Mouse (Mus musculus): ENCODE data around the gene Aurkb. TPM values are rescaled to one million over a fixed set of nuclear protein-coding genes. Genes with fewer than 3 reads are reported as not detected.
"Not testable (repeated sequence)": the region's sequence is repeated elsewhere in the genome, so short reads cannot be mapped to it uniquely, and the experiment has no call there.

The Aurkb gene
- 1 to 10 TPM in 1 of 2 experiments, under 1 TPM in 1; 0.67 to 1.5 TPM for total RNA-seq (2021)
- long read RNA-seq, experiment 1, partial matches to known transcripts, result 0 of 2 reads
- long read RNA-seq, experiment 1, other reads (novel, unspliced or antisense), result 0 of 2 reads
- long read RNA-seq, experiment 2, partial matches to known transcripts, result 0 of 1 reads
- long read RNA-seq, experiment 2, other reads (novel, unspliced or antisense), result 0 of 1 reads

DNA sequence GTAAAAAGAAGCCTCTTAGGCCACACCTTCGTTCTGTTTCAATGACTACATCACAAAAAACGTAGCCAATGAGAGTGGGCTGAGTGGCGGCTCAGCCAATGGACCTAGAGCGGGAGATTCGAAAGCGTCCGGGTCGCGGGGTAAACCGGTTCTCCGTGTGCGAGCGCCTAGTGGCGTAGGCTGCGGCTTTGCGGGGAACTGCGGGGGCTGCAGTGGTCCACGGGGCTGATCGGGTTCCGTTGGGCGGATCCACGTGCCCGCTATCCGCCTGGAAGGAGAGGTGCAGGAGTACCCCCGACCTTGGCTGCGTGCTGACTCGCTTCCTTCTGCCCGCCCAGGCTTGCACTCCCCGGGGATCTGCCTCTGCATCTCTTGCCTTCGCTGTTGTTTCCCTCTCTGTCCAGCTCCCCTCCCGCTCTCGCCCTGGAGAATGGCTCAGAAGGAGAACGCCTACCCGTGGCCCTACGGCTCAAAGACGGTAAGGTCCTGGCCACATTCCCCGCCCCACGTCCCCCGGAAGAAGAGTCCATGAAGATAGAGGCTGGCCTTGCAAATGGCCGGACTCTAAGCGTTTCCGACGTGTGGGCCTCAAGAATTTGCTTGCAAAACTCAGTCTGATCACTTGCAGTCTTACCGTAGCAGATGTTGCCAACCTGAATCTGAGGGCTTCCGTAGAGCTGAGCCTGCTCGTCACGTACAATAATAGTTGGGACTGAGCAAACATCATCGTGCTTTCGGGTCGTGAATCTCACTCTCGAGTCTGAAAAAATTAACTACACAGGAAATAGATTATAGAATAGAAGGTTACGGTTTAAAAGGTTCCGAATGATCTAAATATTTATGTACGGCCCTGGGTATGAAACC is at the start of gene Aurkb:
TSS of gene Aurkb (plus strand) at position 117 of the 864 bp plus-strand sequence.
- DNase-seq, result peak; percentile 87 to 89

- DNase-seq, result no peak
These were observed 48.4 kb upstream of the Aurkb start for GRCm38 (mm10) chr11:68997080-68997479.

DNA sequence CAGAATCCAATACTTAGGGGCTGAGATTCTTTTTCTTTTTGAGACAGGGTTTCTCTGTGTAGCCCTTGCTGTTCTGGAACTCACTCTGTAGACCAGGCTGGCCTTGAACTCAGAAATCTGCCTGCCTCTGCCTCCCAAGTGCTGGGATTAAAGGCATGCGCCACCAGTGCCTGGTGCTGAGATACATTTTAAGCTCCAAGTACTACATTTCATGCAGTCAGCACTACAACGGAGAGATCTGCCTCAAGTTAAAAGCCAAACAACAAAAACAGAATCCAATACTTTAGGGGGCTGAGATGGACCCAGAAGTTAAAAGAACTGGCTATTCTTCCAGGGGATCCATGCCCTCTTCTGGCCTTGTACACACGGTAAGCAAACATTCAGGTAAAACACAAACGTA is 42.7 kb upstream of the Aurkb start:
- not testable (repeated sequence) for DNase-seq

DNA sequence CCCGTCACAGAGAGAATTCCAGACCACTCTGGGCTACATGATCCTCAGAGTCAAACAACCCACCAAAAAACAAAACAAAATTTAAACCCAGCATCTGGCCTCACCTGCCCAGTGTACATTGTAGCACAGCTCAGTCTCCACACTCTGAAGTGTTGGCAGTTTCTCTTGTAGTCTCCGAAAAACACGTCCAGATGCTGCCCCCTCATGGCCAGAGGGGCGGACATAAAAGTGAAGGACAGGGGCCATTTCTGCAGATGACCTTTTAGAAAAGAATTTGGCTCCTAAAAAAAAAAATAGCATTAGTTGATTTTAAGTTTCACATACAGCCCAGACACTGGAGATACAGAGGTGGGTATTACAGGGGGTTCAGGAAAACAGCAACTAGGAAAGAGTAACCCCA is 41.9 kb upstream of the Aurkb start:
- DNase-seq, result peak; percentile 34 to 44

- no peak for DNase-seq
These were observed 40.3 kb upstream of the Aurkb start for GRCm38 (mm10) chr11:69005193-69005592.

DNA sequence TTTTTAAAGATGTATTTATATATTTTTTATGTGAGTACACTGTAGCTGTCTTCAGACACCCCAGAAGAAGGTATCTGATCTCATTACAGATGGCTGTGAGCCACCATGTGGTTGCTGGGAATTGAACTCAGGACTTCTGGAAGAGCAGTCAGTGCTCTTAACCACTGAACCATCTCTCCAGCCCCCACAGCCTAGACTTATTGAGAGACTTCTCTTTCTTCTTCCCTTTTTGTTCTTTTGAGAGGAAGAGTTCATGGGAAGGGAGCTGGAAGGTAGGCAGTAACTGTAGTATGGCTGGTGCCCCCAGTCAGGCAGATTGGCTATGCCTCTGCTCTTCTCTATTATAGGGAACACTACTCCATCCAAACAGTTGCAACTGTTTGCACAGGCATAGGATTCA is 38.9 kb upstream of the Aurkb start:
- DNase-seq, result not testable (repeated sequence)

DNA sequence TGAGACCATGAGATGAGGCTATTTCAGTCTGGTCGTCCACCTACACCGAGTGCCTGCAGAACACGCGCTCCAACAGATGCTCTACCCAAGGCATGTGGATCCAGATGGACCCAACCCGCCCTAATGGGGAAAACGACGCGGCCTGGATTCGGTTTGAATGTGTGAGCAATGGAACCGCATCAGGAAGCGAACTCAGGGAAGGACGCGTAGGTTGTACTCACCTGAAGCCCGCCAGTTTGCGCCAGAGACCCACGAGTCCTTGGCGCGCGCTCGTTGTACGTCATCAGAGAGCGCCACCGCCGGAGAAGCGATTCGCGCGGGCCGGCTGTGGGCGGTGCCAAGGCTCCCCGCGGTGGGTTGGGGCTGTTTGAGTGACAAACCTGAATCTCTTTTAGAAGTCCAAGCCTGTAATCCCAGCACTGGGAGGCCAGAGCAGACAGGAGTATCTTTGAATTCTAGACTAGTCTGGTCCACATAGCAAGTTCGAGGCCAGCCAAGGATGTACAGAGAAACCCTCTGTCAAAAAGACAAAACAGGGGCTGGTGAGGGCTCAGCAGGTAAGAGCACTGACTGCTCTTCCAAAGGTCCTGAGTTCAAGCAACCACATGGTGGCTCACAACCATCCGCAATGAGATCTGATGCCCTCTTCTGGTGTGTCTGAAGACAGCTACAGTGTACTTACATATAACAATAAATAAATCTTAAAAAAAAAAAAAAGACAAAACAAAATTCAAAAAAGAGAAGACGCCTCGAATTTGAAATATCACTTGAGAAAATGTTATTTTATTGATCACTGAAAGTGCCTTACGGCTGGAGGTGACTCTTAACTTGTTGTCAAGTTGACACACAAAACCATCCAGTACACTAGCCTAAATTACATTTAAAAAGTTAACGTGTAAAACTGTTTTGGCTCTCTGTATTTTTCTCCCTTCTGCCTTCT is 37.0 kb upstream of the Aurkb start, which contains the start of gene Pfas:
TSS of gene Pfas (minus strand) at position 279 of the 940 bp plus-strand sequence.
- DNase-seq, result peak; percentile 87 to 91

- DNase-seq, result no peak
These were observed 35.9 kb upstream of the Aurkb start for GRCm38 (mm10) chr11:69009508-69009907.

DNA sequence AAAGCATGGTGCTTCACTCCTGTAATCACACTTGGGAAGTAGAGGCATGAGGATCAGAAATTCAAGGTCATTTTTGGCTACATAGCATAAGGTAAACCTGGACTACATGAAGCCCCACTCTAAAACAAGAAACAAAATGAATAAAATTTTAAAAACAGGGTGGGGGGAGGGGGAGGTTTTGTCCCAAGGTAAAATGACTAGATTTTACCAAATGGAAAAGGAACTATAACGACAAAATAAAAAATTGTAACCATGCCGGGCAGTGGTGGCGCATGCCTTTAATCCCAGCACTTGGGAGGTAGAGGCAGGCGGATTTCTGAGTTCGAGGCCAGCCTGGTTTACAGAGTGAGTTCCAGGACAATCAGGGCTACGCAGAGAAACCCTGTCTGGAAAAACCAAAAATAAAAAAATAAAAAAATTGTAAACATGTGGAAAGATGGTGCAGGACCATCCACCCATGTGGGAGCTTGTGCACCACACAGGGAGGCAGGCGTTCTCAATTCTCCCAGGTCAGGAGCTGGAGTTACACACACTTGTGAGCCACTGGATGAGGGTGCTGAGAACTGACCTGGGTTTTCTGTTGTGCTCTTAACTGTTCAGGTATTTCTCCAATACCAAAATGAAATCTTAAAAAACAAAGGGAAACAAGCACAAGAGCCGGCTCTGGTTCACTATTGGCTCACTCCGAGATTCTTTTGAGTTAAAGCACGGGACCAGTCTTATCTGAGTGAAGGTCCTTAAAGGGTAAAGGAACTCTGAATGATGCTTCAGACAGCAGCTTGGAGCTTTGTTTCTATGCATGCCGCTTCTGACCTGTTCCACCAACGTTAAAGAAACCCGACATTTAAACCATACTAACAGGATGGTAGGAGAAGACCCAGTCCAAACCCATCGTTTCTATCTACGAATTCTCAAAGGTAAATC is 34.8 kb upstream of the Aurkb start:
- DNase-seq, result no peak

- DNase-seq, result not testable (repeated sequence)
These were observed 34.0 kb upstream of the Aurkb start for GRCm38 (mm10) chr11:69011445-69011844.

- peak; percentile 94 to 96 for DNase-seq
These were observed 33.3 kb upstream of the Aurkb start for GRCm38 (mm10) chr11:69012071-69012601.

- DNase-seq, result peak; percentile 94
These were observed 29.6 kb upstream of the Aurkb start, which contains the start of gene Ctc1 for GRCm38 (mm10) chr11:69015644-69016441. TSS of gene Ctc1 (plus strand) at chr11:69015911.

DNA sequence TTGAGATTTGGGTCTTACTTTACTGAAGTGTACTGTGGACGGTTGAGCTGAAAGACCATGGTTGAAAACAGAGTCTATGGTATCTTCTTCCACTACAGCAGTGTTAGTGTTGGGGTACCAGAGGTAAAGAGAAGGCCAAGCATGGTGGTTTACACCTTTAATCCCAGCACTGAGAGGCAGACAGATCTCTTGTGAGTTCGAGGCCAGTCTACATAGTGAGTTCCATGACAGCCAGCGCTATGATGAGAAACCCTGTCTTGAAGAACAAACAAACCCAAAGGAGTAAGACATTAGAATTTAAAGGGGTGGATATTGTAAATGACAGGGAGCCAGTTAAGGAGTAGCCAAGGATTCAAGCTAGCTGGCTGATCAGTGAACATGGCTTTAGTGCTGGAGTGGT is 28.7 kb upstream of the Aurkb start:
- no peak for DNase-seq

- DNase-seq, result no peak
These were observed 24.8 kb upstream of the Aurkb start for GRCm38 (mm10) chr11:69020691-69021090.

- no peak for DNase-seq
These were observed 18.9 kb upstream of the Aurkb start for GRCm38 (mm10) chr11:69026562-69026961.

- DNase-seq, result no peak
These were observed 16.6 kb upstream of the Aurkb start for GRCm38 (mm10) chr11:69028805-69029204.

GRCm38 (mm10) chr11:69033552-69033951 is 11.9 kb upstream of the Aurkb start:
- peak in 1 of 2 experiments; percentile 25 for DNase-seq

- DNase-seq, result no peak
These were observed 10.9 kb upstream of the Aurkb start for GRCm38 (mm10) chr11:69034585-69034984.

DNA sequence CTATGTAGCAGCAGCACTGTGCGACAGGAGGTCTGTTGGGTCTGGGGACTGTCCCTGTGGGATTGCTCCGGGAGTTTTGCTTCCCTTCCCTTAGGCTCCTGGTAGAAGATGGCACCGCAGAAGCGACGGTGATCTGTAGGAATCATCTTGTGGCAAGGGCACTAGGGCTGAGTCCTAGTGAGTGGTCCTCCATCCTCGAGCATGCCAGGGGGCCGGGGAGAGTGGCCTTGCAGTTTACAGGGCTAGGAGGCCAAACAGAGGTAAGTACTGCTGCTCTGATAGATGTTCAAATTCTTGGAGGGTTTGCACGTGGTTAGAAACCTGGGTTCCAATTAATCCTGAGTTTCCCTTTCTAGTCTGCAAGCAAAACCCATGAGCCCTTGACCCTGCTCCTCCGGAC is 10.0 kb upstream of the Aurkb start:
- DNase-seq, result no peak

- DNase-seq, result peak; percentile 91 to 94
These were observed 9.6 kb upstream of the Aurkb start for GRCm38 (mm10) chr11:69035849-69036248.

All from heart, adult 18-20 months (tissue).